Mouse (Mus musculus): ENCODE results near the gene Mrtfb. TPM values are rescaled to one million over a fixed set of nuclear protein-coding genes. Genes with fewer than 3 reads are reported as not detected.
"Not testable (repeated sequence)": the region's sequence is repeated elsewhere in the genome, so short reads cannot be mapped to it uniquely, and the experiment has no call there.

Mrtfb gene
- total RNA-seq, 2 experiments from 2014 or later = 0.96 to 1.2 TPM

DNA sequence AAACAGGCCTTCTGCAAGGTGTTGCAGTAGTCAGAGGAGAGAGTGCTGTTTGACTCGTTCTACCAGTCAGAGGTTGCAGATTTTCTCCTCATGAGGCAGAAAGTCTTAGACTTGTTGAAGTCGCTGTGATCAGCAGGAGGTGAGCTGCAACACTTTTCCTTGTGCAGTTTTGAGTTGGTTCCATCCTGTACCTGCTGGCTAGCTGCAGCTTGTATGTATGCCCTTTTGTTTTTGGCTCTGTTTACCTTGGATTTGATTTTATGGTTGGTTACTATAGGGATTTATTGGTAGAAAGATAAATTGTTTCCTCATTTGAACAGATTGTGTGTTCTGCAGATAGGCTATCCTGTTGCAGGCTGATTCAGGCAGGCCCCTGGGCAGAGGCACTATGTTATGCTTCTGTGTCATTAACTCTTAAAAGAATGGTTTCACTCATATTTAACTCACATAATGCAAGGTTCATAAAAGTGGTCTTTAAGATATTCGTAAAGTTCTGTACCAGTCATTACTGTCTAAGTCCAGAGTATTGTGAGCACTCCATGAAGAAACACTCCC, 11.1 kb downstream of the Mrtfb start:
- ATAC-seq (replicated peaks; ENCODE audit: low FRiP score, poor library complexity, severe bottlenecking) = no peak

DNA sequence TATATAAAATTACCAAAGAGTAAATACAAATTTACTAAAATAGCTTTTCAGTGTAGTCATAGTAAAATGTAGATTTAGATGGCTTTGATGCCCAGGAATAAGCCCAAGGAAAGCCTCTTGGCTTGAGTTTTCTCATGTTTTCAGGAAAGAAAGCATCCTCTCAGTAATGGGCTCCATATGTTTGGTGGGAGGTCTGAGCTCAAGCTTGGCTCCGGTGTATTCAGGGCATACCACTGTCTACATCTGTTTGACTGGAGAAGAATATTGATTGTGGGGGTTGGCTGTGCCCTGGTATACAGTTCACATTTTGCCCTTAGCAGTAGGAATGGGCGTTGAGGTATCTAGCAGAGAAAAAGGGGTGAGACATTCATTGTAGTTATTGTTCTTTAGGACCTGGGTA, 13.1 kb downstream of the Mrtfb start:
- no peak for ATAC-seq (replicated peaks; ENCODE audit: low FRiP score, poor library complexity, severe bottlenecking)

DNA sequence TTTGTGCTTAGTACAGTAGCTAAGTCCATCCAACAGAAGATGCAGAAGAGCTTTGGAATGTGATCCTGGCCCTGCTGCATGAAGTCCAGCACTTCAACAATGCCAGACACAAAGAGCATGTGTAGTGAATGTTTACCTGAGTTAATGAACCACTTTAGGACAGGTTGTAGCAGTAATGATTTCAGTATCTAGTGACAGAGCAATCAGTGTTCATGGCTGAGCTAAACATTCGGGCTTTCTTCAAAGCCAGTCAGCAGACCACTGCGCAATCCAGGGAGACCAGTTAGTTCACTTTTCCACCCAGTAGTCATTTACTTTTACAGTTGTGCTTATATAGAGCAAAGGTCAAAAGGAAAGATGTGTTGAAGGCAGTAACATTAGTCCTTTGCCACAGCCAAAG, 20.0 kb downstream of the Mrtfb start:
- no peak for ATAC-seq (replicated peaks; ENCODE audit: low FRiP score, poor library complexity, severe bottlenecking)

DNA sequence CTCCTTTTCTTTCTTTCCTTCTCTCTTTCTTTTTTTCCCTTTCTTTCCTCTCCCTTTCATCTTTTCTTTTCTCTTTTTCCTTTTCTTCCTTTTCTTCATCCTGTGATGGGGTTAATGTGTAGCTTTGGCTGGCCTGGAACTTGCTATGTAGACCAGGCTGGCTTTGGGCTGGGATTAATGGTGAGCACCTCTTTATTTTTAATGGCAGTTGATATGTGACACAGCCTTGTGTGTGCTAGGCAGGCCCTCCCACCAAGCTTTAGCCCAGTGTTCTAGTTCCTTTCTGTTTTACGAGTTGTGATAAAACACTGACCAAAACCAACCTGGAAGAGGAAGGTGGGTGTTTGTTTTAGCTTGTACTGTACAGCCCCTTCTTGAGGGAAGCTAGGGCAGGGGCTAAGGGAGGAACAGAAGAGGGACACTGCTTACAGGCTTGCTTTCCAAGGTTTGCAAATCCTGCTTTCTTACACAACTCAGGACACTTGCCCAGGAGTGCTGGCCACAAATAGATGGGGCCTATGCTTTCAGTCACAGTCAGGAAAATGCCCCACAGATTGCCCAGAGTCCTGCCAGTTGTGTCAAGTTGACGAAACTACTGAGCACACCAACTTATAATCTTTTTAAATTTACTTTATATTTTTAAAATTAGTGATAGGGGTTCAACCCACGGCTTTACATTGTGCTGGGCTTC, 20.6 kb downstream of the Mrtfb start:
- no peak for ATAC-seq (replicated peaks; ENCODE audit: low FRiP score, poor library complexity, severe bottlenecking)

DNA sequence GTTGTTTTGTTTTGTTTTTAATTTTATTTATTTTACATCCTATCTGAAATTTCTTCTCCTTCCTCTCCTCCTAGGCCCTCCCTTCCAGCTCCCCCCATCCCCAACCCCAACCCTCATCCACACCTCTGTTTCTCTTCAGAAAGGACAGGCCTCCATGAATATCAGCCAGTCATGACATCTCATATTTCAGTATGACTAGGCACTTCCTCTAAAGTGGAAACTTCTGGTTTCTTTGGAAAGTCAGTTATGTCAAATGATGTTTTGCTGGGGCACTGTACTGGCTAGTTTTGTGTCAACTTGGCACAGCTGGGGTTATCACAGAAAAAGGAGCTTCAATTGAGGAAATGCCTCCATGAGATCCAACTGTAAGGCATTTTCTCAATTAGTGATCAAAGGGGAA, 30.1 kb downstream of the Mrtfb start:
- ATAC-seq (replicated peaks; ENCODE audit: low FRiP score, poor library complexity, severe bottlenecking) = not testable (repeated sequence)

DNA sequence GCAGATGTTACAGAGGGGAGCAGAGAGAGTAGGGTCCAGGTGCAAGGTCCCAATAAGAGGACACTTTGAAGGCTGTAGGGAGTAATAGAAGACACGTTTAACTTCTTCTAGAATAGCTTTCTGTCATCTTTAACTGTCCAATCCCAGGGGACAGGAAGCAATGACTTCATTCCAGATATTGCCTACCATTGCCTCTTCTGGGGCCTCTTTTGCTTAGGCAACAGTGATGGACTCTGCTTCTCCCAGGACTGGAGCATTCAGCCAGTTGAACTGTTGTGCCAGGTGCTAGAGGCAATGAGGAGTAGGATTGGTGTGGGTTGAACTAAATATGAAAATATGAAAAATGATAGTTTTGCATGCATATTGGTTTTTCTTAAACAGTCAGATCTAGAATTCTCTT, 41.6 kb downstream of the Mrtfb start:
- no peak for ATAC-seq (replicated peaks; ENCODE audit: low FRiP score, poor library complexity, severe bottlenecking)

DNA sequence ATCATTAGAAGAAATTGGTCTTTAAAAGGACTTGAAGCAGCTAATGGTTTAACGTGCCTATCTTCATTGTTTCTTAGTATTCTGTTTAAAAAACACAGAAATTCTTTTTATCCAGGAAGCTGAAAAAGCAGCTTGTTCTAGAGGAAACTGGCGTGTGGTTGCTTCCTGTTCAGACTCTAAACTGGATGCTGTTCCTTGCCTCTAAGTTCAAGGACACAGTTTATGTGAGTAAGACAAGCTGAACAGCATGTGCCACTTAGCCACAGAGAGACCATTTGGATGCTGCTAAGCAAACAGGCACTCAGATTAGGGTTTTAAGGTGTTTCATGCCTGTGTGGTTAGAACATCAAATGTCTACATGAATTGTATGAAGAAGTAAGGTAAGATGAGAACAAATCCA, 42.7 kb downstream of the Mrtfb start:
- no peak for ATAC-seq (replicated peaks; ENCODE audit: low FRiP score, poor library complexity, severe bottlenecking)

DNA sequence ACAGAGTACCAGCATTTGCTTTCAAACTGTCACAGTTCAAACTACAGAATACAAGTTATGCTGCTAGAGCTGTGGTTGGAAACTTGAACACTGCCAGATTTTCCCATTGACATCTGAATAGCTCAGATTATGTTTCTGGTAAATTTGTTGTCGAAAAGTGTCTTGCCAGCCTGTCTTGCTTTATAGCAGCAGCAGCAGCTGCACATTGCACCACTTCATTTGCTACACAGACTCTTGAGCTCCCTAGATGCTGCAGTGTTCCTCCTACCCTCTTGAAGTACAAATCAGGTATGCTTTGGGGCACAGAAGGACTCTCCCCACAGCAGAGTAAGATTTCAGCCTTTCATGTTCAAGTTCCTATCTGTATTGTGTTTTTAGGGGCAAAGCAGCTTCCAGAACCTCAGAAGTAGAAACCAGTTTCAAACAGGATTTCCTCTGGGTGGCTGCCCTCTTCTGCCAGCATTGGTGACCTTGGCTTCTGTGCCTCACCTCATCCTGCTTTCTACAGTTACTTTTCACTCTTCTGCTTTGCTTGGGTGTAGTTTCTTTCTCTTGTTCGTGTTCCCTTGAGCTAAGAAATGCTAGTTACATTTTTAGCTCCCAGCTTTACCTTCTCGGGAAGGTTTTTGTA, 49.9 kb downstream of the Mrtfb start:
- ATAC-seq (replicated peaks; ENCODE audit: low FRiP score, poor library complexity, severe bottlenecking) = no peak

DNA sequence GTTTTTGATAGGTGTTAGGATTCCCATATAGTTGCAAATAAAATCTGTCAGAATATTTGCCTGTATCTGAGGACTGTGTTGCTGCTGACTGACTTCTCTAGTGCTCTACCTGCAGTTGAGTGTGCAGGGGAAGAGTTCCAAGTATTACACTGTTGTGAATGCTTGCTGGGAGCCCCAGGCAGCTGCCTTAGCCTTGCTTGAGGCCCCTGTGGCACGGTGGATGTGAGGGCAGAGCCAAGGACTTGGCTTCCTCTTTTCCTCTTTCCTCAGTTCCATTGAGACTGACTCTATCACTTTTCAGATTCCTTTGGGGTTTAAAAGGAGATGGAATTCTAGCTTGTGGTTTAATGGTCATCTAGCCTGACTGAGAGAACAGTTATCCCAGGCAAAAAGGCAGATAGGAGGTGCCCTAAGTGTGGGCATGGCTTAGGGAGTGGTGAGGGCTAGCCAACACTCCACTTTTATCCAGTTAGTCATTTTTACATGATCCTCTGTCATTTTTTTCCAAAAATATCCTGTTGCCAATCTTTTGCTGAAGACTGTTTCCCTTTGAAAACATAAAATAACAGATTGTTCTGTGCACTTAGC, 53.9 kb downstream of the Mrtfb start:
- ATAC-seq (replicated peaks; ENCODE audit: low FRiP score, poor library complexity, severe bottlenecking) = no peak

DNA sequence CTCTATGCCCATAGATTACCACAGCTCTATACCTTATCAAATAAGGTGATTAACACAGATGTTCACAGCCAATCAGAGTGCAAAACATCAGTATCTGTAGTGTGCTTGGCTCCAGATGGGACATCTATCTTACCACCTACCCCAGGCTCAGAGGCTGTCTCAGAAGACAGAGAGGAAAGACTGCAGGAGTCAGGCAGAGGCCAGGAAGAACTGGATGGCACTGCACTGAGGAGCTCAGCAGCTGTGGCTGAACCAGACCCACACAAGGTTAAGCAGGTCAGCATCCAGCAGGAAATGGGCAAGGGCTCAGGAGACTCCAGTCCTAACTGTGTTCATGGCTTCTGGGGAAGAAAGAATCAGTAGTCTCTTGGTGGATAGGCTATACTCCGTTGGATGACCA, 55.1 kb downstream of the Mrtfb start:
- no peak for ATAC-seq (replicated peaks; ENCODE audit: low FRiP score, poor library complexity, severe bottlenecking)

DNA sequence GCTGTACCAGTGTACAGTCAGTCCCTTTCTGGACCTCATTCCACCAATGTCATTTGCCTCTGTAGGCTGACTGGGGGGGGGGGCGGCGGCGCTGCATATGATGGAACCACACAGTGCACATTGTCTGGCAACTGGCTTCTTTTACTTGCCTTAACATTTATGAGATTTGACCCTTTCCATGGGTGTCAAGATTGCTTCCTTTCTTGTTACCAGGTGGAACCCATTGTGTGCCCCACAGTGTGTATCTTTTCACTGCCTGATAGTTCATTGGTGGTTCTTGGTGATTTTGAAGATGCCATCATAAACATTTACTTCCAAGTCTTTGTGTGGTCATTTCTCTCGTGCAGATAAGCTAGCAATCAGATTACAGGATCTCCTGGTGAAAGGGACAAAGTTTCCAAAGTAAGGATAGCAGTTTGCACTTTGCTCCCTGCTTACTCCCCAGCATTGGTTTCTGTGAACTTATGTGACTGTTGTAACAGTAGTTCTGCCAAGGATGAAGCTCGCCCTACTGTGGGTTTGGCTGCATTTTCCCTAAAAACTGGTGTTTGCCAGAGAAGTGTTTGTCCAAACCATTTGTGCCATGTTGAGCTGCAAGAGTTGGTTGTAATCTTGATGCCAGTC, 56.9 kb downstream of the Mrtfb start:
- no peak for ATAC-seq (replicated peaks; ENCODE audit: low FRiP score, poor library complexity, severe bottlenecking)

DNA sequence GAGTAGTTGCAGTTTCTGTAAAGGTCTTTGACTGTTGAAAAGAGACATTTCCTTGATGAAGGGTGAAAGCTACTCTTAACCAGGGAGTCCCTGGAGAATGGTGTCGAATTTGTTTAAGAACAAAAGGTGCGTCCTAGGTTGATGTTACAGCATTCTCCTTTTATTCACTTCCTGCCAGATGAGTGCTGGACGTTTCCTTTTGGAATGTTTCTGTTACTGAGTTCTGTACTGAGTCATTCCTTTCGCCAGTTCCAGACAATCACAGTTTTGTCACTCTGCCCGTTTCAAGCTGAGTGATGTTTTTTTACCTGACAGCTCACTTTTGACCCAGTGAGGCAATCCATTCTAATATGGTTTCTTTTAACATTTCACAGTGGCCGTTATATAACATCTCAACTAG, 67.5 kb downstream of the Mrtfb start:
- no peak for ATAC-seq (replicated peaks; ENCODE audit: low FRiP score, poor library complexity, severe bottlenecking)

DNA sequence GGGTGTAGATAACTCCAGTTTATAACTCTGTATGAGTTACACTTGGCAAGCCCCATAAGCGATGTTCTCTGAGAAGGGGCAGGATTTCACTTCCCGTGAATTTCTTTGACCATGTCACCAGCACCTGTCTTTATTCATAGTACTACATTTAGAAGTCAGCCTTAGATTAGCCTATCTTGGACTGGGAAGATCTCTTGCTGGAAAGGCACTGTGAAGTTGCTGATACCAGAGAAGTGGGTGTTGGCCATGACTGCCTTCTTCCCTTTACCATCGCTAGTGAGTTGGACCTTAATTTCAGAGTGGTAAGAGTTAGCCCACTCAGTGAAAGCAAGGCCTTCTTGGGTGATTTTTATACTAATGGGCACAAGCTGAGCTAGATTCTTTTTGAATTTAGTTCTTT, 70.3 kb downstream of the Mrtfb start:
- peak; percentile 60; the same call in 1 of the 2 replicates for ATAC-seq (replicated peaks; ENCODE audit: low FRiP score, poor library complexity, severe bottlenecking)

DNA sequence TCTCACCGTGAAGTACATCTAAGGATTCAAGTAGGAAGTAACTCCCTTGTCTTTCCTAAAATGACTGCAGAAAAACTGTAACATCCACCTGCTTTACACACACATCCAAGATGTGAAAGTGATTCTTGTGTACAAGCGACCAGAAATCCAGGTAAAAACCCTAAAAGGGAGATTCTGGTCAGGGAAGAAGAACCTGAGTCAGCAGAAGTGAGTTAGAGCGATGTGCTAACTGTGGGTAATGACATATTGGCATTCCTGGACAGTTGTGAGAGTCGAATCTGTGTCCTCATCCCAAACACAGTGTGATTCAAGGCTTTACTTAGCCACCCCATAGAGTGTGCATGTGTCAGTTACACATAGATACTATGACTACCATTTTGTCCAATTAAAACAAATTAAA, 72.4 kb downstream of the Mrtfb start:
- no peak for ATAC-seq (replicated peaks; ENCODE audit: low FRiP score, poor library complexity, severe bottlenecking)

DNA sequence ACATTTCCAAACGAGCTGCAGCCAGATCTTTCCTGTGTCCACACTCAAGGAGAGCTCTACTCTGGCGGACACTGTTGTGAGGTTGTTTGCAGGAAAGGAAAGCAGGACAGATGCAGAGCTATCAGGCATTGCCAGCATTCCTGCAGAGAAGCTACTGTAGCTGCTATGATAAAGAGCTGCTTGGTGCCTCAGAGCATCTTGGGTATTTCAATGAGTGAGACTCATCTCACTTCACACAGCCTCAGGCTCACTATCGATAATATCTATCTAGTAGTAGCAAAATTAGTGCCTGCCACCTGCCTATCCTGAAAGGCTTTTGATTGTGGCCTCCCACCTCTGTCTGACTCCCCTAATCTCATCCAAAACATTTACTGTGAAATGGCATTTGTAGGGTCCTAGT, 73.4 kb downstream of the Mrtfb start:
- peak; percentile 73 for ATAC-seq (replicated peaks; ENCODE audit: low FRiP score, poor library complexity, severe bottlenecking)

DNA sequence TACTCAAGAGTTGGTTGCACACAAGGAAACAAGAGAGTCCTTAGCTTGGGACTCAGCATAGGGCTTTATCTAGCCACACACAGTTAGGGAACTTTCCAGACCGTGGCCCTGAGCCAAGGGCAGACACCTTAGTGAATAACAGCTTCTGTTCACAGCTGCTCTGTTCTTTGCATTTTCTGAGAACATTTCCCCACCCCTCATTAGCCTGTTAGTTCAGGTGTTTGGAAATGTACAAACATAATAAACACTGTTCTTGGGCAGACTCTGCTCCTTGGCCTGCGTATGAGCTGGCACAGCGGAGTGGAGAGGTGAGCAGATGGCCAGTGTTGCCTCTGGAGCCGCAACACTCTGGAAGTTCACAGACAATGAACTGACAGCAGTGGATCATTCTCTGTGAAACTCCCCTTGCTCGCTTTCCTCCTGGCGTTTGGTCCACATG, 74.0 kb downstream of the Mrtfb start:
- ATAC-seq (replicated peaks; ENCODE audit: low FRiP score, poor library complexity, severe bottlenecking) = peak; percentile 55

DNA sequence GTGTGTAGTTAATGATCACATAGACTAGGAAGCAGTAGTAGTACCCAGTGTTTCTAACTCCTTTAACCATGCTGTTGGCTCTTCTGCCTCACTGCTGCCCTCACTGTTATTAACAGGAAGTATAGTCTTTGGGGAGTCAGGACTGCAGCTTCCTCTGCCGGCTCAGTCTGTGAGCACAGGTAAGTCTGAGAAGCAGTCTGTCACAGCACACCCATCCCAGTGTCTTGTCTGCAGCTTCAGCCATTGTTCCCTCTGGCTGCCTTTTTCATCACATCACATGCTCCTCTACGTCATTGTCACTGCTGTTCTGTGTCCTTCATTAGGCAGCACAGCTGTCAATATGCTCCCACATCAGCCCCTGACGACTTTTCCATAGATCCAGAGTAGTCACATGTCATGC, 75.6 kb downstream of the Mrtfb start:
- ATAC-seq (replicated peaks; ENCODE audit: low FRiP score, poor library complexity, severe bottlenecking) = no peak

DNA sequence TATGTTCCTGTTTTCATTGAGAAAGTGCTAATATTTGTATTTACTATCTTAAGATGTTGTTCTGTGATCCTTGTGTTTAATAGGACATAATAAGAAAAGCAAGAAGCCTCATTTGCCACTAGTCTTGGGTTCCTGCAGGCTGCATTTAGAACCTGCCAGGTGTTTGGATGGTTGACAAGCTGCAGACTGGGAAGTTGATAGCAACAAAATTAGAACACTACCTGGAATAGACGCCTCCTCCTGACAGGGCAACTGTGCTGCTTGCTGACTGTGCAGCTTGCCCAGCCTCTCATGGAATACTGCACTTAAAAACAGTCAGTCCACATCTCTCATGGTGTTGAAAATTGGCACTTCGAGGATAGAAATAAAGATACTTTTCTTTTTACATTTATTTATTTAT, 76.3 kb downstream of the Mrtfb start:
- no peak for ATAC-seq (replicated peaks; ENCODE audit: low FRiP score, poor library complexity, severe bottlenecking)

DNA sequence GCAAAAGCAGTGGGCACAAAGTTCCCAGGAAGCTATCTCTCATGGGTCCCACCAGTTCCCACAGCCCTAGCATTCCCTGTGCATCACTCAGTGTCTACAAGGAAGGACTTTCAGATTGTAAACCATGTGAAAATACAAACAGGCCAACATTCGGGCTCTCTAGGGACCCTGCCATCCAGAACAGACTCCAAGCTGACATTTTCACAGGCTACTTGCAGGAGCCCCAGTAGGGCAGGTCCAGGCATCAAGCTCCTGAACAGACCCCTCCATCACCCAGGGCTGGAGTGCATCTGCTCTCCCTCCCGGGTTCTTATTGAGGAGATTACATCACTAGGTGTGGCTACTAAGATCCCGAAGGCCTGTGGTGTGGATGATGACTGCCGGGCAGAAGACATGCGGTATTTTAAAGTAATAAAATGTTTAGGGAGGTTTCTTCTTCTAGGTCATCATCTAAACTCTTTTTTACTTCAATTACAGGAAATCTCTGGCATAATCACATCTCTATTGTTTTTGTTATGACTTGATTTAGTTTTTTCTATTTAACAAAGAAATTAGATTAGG, 77.6 kb downstream of the Mrtfb start:
- no peak for ATAC-seq (replicated peaks; ENCODE audit: low FRiP score, poor library complexity, severe bottlenecking)

DNA sequence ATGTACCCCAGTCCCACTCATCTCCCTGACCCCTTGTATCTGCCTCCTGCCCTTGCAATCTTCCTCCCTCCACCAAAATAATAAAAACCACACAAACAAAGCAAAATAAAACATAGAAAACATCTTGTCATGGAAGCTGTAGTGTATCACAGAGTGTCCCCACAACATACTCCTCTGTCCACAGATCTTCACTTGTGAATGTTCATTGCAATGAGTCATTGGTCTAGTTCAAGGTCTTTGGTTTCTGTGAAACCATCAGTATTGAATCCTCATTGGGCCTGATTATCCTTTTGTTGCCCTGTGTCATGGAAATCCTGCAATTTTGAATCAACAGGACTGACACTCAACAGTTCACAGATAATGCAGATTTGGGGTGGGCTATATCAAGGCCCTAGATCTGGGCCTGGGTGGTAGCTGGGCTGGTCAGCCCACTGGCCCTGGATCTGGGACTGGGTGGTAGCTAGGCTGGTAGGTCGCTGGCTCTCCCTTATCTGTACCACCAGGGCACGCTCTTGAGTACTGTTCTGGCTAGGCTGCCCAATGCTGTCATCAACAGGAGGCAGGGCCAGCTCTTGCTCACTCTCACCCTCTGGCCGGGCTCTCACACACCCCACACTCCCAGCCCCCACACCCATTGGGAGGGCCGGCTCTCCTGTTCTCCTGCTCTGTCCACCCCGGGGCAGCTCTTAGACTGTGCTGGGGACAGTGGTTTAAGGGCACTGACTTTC, 80.4 kb downstream of the Mrtfb start:
- ATAC-seq (replicated peaks; ENCODE audit: low FRiP score, poor library complexity, severe bottlenecking) = peak; percentile 81
